Mouse (Mus musculus): ENCODE data around the gene Mlxipl. TPM values are rescaled to one million over a fixed set of nuclear protein-coding genes. Genes with fewer than 3 reads are reported as not detected.
A peak's percentile ranks its signal among the peaks of the same experiment; 100 is the strongest.

Gene Mlxipl
- total RNA-seq, 1 experiment from 2014 or later: not detected

DNA sequence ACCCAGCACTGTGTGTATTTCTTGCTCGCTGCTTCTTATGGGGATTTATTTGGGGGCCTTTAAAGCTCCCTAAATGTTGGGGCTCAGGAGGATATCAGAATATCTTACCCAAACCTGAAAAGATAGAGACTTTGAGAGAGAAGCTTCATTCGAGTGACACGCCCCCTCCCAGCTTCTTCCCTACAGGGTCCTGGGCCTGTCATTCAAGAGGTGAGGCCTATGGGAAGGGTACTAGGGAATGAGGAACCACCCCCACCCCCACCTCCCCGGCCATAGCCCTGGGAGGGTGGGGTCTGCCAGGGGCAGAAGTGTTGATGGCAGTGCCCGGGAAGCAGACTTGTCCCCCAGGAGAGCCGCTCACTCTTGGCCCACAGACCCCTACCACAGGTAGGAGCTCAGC, 36.4 kb downstream of the Mlxipl start:
- ATAC-seq (replicated peaks in 1 of 2; ENCODE audit: insufficient read depth in 1 of 2, low FRiP score in 2 of 2, low TSS enrichment in 1 of 2, low read depth in 1 of 2, poor library complexity in 2 of 2, severe bottlenecking in 2 of 2): no peak

DNA sequence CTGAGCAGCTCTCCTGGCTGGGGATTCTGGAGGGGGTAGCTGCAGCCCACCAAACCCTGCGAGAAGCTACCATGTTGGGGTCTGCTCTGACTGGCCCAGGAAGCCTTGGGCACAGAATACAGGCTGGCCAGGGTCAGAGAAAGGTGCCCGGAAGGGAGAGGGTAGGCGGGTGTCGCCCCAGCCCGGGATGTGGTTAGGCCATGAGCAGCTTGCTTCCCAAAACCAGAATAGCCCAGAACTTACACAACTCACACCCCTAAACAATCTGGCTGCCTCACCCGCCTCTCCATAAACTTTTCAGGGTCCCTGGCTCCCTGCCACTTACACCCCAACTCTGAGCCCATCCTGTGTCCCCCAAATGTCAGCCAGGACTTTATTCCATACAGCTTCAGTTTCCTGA, 38.0 kb downstream of the Mlxipl start:
- no peak for ATAC-seq (replicated peaks in 1 of 2; ENCODE audit: insufficient read depth in 1 of 2, low FRiP score in 2 of 2, low TSS enrichment in 1 of 2, low read depth in 1 of 2, poor library complexity in 2 of 2, severe bottlenecking in 2 of 2)

DNA sequence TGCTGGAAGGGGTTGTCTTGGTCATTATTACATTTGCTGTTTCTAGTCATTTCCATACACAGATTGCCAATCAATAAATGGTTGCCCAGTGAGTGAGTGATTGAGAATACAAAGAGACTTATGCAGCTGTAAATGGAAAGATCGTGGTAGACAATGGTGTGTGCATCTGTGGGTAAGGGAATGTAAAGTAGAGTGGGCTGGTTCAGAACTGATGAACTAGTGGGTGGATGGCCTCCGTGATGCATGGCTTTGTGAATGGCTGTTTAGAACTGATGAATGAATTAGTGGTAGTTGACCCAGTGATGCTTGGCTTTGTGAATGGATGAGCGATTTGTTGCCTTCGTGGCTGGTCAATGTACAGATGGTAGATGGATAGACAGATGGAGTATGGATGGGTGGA, 40.1 kb downstream of the Mlxipl start:
- ATAC-seq (replicated peaks in 1 of 2; ENCODE audit: insufficient read depth in 1 of 2, low FRiP score in 2 of 2, low TSS enrichment in 1 of 2, low read depth in 1 of 2, poor library complexity in 2 of 2, severe bottlenecking in 2 of 2): no peak

DNA sequence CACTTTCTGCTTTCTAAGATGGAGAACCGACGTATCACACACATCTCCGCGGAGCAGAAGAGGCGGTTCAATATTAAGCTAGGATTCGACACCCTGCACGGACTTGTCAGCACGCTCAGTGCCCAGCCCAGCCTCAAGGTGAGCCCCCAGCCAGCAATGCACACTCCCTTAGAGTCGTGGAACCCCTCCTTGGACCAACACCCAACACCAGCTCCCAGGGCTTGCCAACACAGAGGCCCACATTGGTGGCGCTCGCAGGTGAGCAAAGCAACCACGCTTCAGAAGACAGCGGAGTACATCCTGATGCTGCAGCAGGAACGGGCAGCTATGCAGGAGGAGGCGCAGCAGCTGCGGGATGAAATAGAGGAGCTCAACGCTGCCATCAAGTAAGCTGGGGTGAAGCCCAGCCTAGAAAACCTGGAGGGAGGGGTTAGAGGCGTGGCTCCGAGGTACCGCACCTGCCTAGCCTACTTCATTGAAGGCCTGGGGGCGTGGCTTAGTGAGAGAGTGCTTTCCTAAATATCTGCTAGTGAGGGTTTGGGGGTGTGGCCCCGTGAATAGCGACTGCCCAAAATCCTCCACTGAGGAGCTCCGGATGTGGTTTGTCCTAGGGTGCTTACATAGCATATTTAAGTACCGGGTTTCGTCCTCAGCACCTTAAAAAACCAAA, 44.2 kb downstream of the Mlxipl start:
- peak; percentile 60 to 81 for ATAC-seq (replicated peaks in 1 of 2; ENCODE audit: insufficient read depth in 1 of 2, low FRiP score in 2 of 2, low TSS enrichment in 1 of 2, low read depth in 1 of 2, poor library complexity in 2 of 2, severe bottlenecking in 2 of 2)

DNA sequence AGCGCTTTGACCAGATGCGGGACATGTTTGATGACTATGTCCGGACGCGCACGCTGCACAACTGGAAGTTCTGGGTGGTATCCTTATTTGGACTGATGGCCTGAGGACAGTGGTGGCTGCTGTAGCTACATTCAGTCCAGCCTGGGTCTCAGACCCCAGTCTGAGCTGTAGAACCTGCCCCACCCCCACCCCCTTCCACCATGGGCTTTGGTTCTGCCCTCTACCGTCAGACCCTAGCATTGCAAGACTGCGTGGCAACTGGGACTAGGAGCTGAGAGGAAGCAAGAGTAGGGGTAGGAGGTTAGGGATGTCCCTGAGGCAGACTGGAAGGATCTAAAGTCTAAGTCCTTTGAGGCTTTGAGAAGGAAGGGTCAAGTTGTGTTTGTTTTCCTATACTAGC, 44.8 kb downstream of the Mlxipl start:
- ATAC-seq (replicated peaks in 1 of 2; ENCODE audit: insufficient read depth in 1 of 2, low FRiP score in 2 of 2, low TSS enrichment in 1 of 2, low read depth in 1 of 2, poor library complexity in 2 of 2, severe bottlenecking in 2 of 2): peak; percentile 52 to 58; a peak in 3 of 4 replicates

DNA sequence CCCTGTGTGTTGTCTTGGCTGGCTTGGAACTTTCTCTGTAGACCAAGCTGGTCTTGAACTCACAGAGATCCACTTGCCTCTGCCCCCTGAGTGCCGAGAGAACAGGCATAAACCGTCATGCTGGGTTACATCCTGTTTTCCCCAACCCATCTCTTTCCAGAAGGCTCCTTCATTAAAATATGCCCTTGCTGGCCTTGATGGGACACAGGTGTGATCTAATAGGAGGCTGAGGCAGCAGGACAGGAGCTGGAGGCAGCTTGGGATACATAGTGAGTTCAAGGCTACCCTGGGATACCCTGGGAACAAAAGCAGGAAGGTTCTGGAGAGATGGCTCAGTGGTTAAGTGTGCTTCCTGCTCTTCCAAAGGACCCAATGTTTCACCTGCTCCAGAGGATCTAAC, 50.2 kb downstream of the Mlxipl start:
- ATAC-seq (replicated peaks in 1 of 2; ENCODE audit: insufficient read depth in 1 of 2, low FRiP score in 2 of 2, low TSS enrichment in 1 of 2, low read depth in 1 of 2, poor library complexity in 2 of 2, severe bottlenecking in 2 of 2): no peak

DNA sequence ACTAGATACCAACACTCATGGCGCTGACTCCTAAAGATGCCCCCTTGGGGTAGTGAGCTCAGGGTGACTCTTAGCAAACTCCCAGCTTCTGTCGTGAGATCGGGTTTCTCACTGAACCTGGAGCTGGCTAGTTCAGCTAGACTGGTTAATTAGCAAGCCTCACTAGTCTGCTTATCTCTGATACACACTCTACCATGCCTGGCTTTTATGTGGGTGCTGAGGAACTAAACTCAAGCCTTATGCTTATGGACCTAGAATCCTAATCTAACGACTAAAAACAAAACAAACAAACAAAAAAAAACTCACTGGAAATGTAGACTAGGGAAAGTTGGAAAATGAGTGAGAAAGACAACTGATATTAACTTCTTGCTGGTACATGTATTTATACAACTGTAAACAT, 54.8 kb downstream of the Mlxipl start:
- no peak for ATAC-seq (replicated peaks in 1 of 2; ENCODE audit: insufficient read depth in 1 of 2, low FRiP score in 2 of 2, low TSS enrichment in 1 of 2, low read depth in 1 of 2, poor library complexity in 2 of 2, severe bottlenecking in 2 of 2)

DNA sequence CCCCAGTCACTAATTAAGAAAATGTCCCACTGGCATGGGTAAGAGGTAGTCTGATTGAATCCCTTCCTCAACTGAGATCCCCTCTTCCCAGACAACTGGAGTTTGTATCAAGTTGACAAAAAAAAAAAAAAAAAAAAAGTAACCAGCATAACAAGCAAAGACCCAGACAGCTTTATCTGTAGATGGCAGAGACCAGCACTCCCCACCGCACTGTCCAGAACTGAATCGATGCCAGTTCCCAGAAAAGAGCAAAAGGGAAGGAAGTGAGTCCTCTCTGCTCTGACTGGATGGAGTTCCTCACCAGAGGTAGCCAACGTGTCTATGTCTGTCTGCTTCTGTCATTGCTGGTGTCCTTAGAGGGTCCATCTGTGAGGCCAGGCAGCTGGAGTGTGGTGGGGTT, 55.8 kb downstream of the Mlxipl start:
- ATAC-seq (replicated peaks in 1 of 2; ENCODE audit: insufficient read depth in 1 of 2, low FRiP score in 2 of 2, low TSS enrichment in 1 of 2, low read depth in 1 of 2, poor library complexity in 2 of 2, severe bottlenecking in 2 of 2): no peak

DNA sequence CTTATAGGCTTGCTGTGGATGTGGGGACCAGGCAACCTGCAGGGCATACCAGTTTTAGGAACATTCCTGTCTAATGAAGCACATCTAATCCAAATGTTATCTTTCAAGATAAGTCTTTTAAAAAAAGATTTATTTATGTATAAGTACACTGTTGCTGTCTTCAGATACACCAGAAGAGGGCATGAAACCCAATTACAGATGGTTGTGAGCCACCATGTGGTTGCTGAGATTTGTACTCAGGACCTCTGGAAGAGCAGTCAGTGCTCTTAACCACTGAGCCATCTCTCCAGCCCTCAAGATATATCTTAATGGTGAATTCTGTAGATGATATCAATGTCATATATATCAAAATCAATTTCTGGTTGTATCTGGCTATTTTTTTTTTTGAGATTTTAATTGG, 56.3 kb downstream of the Mlxipl start:
- ATAC-seq (replicated peaks in 1 of 2; ENCODE audit: insufficient read depth in 1 of 2, low FRiP score in 2 of 2, low TSS enrichment in 1 of 2, low read depth in 1 of 2, poor library complexity in 2 of 2, severe bottlenecking in 2 of 2): no peak

DNA sequence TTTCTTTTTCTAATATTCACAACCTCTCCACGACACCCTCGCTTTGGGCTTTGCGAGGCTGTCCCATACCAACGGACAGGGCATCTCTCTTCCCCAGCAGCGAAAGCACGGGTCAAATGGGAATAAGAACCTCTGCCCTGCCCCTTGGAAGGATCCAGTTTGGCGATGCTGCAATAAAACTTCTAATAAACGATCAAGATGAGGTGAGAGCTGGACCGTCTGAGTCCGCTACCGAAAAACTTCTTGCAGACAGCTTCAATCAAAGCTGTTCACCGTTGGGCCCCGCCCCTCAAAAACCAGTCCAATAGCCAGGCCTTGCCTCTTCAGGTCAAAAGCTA, 59.0 kb downstream of the Mlxipl start:
- no peak for ATAC-seq (replicated peaks in 1 of 2; ENCODE audit: insufficient read depth in 1 of 2, low FRiP score in 2 of 2, low TSS enrichment in 1 of 2, low read depth in 1 of 2, poor library complexity in 2 of 2, severe bottlenecking in 2 of 2)

DNA sequence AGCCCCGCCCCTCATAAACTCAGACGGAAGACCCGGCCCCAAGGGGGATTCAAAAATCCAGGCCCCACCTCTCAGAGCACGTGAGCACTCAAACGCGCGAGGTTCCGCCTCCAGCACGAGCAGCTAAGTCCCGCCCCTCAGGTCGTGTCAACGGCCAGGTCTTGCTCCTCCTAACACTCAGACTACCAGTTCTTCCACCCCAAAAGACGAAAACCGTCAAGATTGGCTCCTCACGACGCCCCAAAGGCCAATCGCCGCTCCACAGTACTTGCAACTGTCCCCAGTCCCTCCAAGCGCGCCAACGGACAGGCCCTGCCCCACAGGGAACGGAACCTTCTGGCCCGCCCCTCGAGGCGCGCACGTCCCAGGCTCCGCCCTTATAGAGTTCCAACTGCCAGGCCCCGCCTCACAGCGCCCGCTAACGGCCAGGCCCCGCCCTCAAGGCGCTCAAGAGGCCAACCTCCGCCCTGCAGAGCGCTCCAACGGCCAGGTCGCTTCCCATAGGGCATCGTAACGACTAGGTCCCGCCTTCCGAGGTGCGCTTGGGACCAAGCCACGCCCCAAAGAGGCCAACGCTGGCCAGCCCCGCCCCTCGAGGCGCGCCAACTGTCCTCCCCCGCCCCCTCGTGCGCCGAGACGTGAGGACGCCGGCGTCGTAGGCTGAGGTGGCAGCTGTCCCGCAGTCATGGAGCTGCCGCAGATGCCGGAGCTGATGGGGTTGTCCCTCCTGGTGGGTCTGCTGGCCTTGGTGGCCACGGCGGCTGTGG, 59.5 kb downstream of the Mlxipl start, which contains the start of gene Tbl2:
Tbl2 (plus strand) TSS at position 605 of the 767 bp plus-strand sequence.
- ATAC-seq (replicated peaks in 1 of 2; ENCODE audit: insufficient read depth in 1 of 2, low FRiP score in 2 of 2, low TSS enrichment in 1 of 2, low read depth in 1 of 2, poor library complexity in 2 of 2, severe bottlenecking in 2 of 2): peak; percentile 92 to 95

DNA sequence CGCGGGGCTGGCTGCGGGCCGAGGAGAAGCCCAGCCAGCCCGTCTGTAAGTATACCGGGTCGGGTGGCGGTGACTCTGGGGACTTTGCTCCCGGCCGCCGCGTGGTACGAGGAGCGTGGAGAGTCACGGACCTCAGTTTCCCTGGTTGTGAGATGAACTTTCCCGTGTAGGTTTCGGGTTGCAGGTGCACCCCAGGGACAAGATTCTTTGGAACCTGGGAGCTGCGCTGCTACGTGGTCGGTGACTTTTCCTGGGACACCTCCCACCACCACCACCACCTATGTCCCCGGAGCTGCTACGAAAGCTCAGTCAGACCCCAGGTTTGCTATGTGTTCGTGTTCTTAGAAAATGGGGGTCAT, 60.1 kb downstream of the Mlxipl start:
- ATAC-seq (replicated peaks in 1 of 2; ENCODE audit: insufficient read depth in 1 of 2, low FRiP score in 2 of 2, low TSS enrichment in 1 of 2, low read depth in 1 of 2, poor library complexity in 2 of 2, severe bottlenecking in 2 of 2): no peak

DNA sequence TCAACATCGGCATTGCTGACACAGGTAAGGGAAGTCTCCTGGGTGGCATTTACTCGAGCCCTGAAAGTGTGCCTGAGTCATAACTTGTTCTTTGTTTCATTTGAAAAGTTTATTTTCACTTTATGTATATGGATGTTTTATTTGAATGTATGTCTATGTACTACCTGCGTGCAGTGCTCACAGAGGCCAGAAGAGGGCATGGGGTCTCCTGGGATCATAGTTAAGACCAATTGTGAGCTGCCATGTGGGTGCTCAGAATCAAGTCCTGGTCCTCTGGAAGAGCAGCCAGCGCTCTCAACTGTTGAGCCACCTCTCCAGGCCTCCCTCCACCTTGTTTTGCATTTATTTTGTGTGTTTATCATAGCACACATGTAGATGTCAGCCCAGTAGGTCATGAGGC, 66.8 kb downstream of the Mlxipl start:
- no peak for ATAC-seq (replicated peaks in 1 of 2; ENCODE audit: insufficient read depth in 1 of 2, low FRiP score in 2 of 2, low TSS enrichment in 1 of 2, low read depth in 1 of 2, poor library complexity in 2 of 2, severe bottlenecking in 2 of 2)

DNA sequence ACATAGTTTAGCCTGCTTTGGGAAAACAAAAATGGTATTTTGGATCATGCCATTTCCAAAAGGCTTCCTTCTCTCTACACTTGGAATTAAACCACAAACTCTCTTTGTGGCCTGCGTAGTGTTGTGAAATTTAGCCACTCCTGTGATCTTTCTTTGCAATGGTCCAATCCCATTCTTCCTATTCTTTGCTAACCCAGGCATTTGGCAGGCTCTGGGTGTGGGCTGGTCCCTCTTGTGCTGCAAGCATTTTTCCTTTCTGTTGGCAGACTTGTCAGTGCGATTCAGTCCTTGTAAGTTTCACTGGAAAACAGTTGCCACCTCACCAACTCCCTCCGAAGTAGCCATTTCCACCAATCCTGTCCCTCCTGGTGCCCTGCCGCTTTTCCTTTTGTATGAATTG, 71.5 kb downstream of the Mlxipl start:
- ATAC-seq (replicated peaks in 1 of 2; ENCODE audit: insufficient read depth in 1 of 2, low FRiP score in 2 of 2, low TSS enrichment in 1 of 2, low read depth in 1 of 2, poor library complexity in 2 of 2, severe bottlenecking in 2 of 2): no peak

DNA sequence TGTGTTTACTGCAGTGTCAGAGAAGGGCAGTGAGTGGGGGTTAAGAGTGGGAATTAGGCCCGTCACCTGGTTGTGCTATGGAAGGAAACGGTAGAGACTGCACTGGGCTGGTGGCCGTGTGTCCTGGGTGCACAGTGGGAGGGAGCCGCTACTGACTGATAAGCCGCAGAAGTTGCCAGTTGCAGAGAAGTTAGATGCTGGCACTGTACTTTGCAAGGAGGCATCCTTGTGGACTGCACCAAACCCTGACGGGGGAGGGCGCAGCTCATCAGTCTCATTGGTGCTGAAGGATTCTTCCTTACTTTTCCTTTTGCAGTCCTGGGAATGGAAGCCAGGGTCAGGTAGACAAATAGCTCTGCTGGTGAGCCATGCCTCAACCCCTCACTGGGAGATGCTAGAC, 72.0 kb downstream of the Mlxipl start:
- no peak for ATAC-seq (replicated peaks in 1 of 2; ENCODE audit: insufficient read depth in 1 of 2, low FRiP score in 2 of 2, low TSS enrichment in 1 of 2, low read depth in 1 of 2, poor library complexity in 2 of 2, severe bottlenecking in 2 of 2)

DNA sequence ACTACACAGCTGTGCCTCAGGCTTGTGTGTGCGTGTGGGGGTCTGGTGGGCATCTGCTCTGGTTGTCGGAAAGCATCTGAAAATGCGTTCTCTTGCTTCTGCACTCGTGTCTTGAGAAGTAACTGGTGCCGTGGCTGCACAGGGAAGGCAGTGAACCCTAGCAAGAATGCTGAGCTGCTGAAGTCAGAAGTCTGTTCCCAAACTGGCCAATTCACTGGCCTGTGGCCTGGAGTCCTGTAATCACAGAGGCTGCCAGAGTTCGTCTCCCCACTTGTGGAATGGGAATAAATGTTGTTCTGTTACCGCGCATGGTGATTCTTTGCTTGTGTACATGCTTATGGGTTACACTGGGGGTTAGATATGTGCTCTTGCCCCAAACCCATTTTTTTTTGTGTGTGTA, 72.7 kb downstream of the Mlxipl start:
- no peak for ATAC-seq (replicated peaks in 1 of 2; ENCODE audit: insufficient read depth in 1 of 2, low FRiP score in 2 of 2, low TSS enrichment in 1 of 2, low read depth in 1 of 2, poor library complexity in 2 of 2, severe bottlenecking in 2 of 2)

DNA sequence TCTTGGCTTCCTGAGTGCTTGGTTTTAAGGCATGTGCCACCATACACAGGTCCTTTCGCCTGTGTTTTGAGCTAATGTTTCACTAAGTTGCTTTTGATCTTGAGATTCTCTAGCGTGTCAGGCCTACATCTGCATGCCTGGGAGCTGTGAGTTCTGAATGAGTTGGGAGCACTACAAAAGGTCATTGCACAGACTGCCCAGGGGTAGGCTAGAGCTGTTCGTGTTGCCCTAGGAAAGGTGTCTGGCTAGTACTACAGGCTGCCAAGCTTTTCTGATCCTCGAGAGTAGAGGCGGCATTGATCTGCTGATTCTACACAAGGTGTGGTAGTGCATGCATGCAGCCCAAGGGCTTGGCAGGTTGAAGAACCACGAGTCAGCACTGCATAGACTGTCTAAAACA, 73.1 kb downstream of the Mlxipl start:
- ATAC-seq (replicated peaks in 1 of 2; ENCODE audit: insufficient read depth in 1 of 2, low FRiP score in 2 of 2, low TSS enrichment in 1 of 2, low read depth in 1 of 2, poor library complexity in 2 of 2, severe bottlenecking in 2 of 2): no peak

DNA sequence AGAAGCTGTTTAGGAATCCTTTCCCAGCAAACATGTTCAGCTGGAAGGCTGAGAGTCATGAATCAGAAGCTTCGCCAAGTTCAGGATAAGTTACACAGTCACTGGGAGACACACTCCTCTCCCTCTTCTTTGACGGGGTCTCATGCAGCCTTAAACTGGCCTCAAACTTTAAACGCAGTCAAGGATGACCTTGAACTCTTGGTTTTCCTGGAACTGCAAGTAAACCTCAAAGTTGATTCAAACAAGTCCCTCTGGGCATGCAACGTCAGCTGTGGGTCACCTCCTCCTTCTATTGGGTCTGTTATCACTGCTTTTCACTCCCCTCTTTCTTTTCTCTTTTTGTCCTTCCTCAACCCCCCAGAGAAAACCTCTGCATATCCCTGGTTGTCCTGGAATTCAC, 77.2 kb downstream of the Mlxipl start:
- ATAC-seq (replicated peaks in 1 of 2; ENCODE audit: insufficient read depth in 1 of 2, low FRiP score in 2 of 2, low TSS enrichment in 1 of 2, low read depth in 1 of 2, poor library complexity in 2 of 2, severe bottlenecking in 2 of 2): no peak

DNA sequence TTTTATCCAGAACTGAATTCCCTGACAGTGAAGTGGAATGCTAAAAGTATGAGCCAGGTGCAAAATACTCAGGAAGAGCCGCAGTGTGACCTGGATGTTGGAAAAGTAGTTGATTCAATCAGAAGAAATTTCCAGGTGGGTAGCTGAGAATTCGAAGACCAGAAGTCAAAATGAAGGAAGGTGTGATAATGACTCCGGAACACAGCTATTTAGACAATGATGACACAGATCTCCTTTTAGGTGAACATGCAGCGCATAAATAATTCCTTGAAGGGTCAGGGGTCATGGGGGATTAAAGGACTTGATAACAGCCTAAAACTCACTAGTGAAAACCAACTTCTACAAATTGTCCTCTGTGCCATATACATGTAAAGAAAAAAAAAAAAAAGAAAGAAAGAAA, 77.8 kb downstream of the Mlxipl start:
- ATAC-seq (replicated peaks in 1 of 2; ENCODE audit: insufficient read depth in 1 of 2, low FRiP score in 2 of 2, low TSS enrichment in 1 of 2, low read depth in 1 of 2, poor library complexity in 2 of 2, severe bottlenecking in 2 of 2): no peak

Measured in hematopoietic stem cell, adult 5-6 weeks (primary cell).